Mouse (Mus musculus): ENCODE data around the gene Serpina1e.

Gene Serpina1e

DNA sequence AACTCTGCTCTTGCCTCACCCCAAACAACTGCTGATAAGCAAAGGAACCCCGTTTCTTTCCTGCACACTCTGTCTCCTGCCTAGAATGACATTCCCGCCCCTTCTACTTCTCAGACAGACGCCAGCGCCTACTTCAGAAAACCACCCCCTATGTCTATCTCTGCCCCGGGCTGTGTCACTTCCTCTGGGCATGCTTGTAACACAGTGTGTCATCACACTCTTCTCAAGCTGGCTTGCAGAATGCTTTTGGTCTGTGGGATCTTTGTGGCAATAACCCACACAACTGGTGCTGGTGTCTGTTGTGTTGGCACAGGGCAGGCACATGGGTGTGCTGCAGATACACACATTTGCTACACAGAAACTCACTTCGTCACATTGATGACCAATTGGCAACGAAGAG is 34.2 kb upstream of the Serpina1e start:
- no peaks in the 10 kb centered on the region for H3K36me3 ChIP-seq (ENCODE audit: insufficient read depth, low read length)
- no peaks in the 10 kb centered on the region for H3K9me3 ChIP-seq (ENCODE audit: low read length)
- H3K4me3 ChIP-seq (replicated peaks; ENCODE audit: low read length) = no peak overlapping the region
- TF ChIP-seq POU5F1 (IDR thresholded peaks at IDR 0.05; ENCODE audit: borderline replicate concordance, low read length) (no peak), NANOG (IDR thresholded peaks at IDR 0.05; ENCODE audit: borderline replicate concordance, low read length) (no peak), CTCF (conservative IDR thresholded peaks at IDR 0.05; ENCODE audit: low read length) (no peak)
- peaks cover 5% of the 10 kb centered on the region; the same call in 1 of the 2 replicates for H3K27me3 ChIP-seq (ENCODE audit: insufficient read depth, low read length)
- H3K4me1 ChIP-seq (replicated peaks; ENCODE audit: low read depth, low read length) = no peaks in the 10 kb centered on the region

DNA sequence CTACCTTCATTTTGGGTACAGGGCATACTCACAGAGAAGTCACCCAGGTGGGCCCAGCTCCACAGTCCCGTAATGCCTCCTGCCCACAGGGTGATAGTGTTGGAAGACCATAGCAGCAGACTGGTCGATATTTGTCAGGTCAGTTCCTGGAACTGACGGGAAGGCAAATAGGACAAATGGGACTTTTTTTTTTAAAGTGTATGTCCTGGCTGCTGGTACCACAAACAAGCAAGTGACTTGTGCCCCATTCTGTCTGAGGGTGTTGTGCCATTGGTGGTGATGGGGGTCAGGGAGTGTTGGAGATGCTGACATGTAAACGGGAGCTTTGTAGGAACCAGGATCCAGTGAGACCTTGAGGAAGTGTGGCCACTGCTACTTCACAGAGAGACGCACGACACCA is 31.1 kb upstream of the Serpina1e start, which contains the start of gene Serpina11:
TSS of gene Serpina11 (minus strand) at position 101 of the 400 bp plus-strand sequence.
- no peaks in the 10 kb centered on the region for H3K9me3 ChIP-seq (ENCODE audit: low read length)
- H3K4me1 ChIP-seq (replicated peaks; ENCODE audit: low read depth, low read length) = no peaks in the 10 kb centered on the region
- no peaks in the 10 kb centered on the region for H3K36me3 ChIP-seq (ENCODE audit: insufficient read depth, low read length)
- TF ChIP-seq POU5F1 (IDR thresholded peaks at IDR 0.05; ENCODE audit: borderline replicate concordance, low read length) = no peak
- TF ChIP-seq CTCF (conservative IDR thresholded peaks at IDR 0.05; ENCODE audit: low read length) = no peak
- no peak for TF ChIP-seq NANOG (IDR thresholded peaks at IDR 0.05; ENCODE audit: borderline replicate concordance, low read length)
- H3K4me3 ChIP-seq (replicated peaks; ENCODE audit: low read length) = no peak within 1 kb of the TSS
- peaks cover 11% of the 10 kb centered on the region for H3K27me3 ChIP-seq (ENCODE audit: insufficient read depth, low read length)

DNA sequence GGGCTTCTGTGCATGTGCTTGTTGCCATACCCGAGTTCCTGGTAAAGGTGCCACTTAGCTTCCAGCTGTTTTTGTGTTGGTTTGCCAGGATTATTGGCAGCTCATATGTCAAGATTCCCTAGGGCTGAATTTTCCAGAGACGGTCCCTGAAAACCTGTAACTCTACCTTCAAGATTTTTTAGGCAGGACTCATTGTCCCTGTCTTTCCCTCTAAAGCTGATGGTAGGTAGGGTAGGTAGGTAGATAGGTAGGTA is 30.7 kb upstream of the Serpina1e start:
- Histone ChIP-seq H3K4me1 (replicated peaks; ENCODE audit: low read depth, low read length) (no peaks in the 10 kb centered on the region), H3K4me3 (replicated peaks; ENCODE audit: low read length) (no peak overlapping the region), H3K36me3 (ENCODE audit: insufficient read depth, low read length) (no peaks in the 10 kb centered on the region), H3K27me3 (ENCODE audit: insufficient read depth, low read length) (peaks cover 11% of the 10 kb centered on the region), H3K9me3 (ENCODE audit: low read length) (no peaks in the 10 kb centered on the region)
- TF ChIP-seq NANOG (IDR thresholded peaks at IDR 0.05; ENCODE audit: borderline replicate concordance, low read length) (no peak), CTCF (conservative IDR thresholded peaks at IDR 0.05; ENCODE audit: low read length) (no peak), POU5F1 (IDR thresholded peaks at IDR 0.05; ENCODE audit: borderline replicate concordance, low read length) (no peak)

DNA sequence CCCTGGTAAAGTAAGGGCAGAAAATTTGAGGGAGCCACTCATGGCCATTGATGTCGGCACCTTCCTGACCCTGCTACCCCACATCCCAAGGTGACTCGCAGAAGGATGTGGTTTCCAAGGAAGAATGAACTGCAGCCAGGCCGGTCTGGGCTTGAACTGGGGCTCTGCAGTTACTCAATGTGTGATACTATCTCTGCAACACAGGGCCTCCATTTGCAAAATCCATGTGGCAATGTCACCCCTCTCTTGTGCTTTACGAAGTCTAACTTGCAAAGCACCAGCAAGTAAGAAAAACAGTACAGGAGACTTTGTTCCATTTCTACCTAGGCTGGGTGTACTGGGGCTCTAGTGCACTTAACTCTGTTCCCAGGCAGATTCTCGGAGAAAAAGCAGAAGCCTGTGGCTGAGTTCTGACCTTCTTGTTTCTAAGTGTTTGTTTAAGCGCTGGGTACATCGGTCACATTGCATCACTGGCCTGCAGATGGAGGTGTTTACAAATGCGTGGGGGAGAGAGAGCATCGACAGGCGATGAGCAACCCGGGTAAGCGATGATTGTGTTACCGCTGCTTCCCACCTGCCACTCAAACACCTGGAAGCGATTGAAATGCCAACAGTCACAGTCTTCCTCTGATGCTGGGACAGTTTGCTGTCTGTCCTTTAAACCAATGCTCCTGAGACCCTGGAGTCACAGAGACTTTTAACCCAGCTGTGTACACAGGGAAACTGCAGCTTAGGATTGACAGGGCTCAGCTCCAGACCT is 30.2 kb upstream of the Serpina1e start:
- Histone ChIP-seq H3K4me3 (replicated peaks; ENCODE audit: low read length) (no peak overlapping the region), H3K36me3 (ENCODE audit: insufficient read depth, low read length) (no peaks in the 10 kb centered on the region), H3K4me1 (replicated peaks; ENCODE audit: low read depth, low read length) (no peaks in the 10 kb centered on the region), H3K9me3 (ENCODE audit: low read length) (no peaks in the 10 kb centered on the region), H3K27me3 (ENCODE audit: insufficient read depth, low read length) (peaks cover 11% of the 10 kb centered on the region)
- TF ChIP-seq POU5F1 (IDR thresholded peaks at IDR 0.05; ENCODE audit: borderline replicate concordance, low read length) (no peak), CTCF (conservative IDR thresholded peaks at IDR 0.05; ENCODE audit: low read length) (no peak), NANOG (IDR thresholded peaks at IDR 0.05; ENCODE audit: borderline replicate concordance, low read length) (no peak)

DNA sequence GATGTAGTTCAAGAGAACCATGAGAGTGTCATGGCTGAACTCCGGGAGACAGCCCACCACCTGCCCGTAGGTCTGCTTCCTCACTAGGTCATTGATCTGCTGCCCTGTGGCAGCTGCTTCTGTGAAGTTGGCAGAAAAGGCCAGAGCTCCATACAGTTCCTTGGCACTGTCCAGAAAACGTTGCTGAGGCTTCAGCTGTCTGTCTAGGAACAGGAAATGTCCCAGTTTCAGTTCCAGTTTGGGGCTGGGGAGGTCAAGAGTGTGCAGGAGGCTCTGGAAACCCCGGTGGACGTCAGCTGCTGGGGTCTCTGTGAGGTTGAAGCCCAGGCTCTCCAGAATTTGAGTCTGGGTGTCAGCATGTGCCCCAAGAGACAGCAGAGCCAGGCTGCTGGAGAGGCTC is 27.1 kb upstream of the Serpina1e start:
- Histone ChIP-seq H3K27me3 (ENCODE audit: insufficient read depth, low read length) (peaks cover 6% of the 10 kb centered on the region), H3K9me3 (ENCODE audit: low read length) (no peaks in the 10 kb centered on the region), H3K4me3 (replicated peaks; ENCODE audit: low read length) (no peak overlapping the region), H3K36me3 (ENCODE audit: insufficient read depth, low read length) (no peaks in the 10 kb centered on the region), H3K4me1 (replicated peaks; ENCODE audit: low read depth, low read length) (no peaks in the 10 kb centered on the region)
- TF ChIP-seq POU5F1 (IDR thresholded peaks at IDR 0.05; ENCODE audit: borderline replicate concordance, low read length) (no peak), CTCF (conservative IDR thresholded peaks at IDR 0.05; ENCODE audit: low read length) (no peak), NANOG (IDR thresholded peaks at IDR 0.05; ENCODE audit: borderline replicate concordance, low read length) (no peak)

DNA sequence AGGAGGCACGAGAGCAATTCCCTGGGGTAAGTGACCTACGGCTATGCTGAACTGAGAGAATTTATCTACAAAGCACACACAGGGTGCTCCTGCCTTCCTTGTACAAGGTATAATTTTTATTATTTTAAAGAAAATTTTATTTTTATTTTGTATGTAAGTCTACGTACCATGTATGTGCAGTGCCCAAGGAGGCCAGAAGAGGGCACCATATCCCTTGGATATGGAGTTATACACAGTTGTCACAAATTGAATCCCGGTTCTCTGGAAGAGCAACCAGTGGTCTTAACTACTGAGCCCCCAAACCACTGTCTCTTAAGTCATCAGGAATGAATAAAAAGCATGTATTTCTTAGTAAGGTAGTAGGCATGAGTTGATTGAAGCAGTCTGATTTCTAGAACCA is 26.2 kb upstream of the Serpina1e start:
- no peaks in the 10 kb centered on the region for H3K9me3 ChIP-seq (ENCODE audit: low read length)
- TF ChIP-seq CTCF (conservative IDR thresholded peaks at IDR 0.05; ENCODE audit: low read length) = peak; percentile 78
- TF ChIP-seq POU5F1 (IDR thresholded peaks at IDR 0.05; ENCODE audit: borderline replicate concordance, low read length) = no peak
- no peak for TF ChIP-seq NANOG (IDR thresholded peaks at IDR 0.05; ENCODE audit: borderline replicate concordance, low read length)
- no peaks in the 10 kb centered on the region for H3K36me3 ChIP-seq (ENCODE audit: insufficient read depth, low read length)
- H3K27me3 ChIP-seq (ENCODE audit: insufficient read depth, low read length) = peaks cover 6% of the 10 kb centered on the region
- H3K4me1 ChIP-seq (replicated peaks; ENCODE audit: low read depth, low read length) = no peaks in the 10 kb centered on the region
- no peak overlapping the region for H3K4me3 ChIP-seq (replicated peaks; ENCODE audit: low read length)

DNA sequence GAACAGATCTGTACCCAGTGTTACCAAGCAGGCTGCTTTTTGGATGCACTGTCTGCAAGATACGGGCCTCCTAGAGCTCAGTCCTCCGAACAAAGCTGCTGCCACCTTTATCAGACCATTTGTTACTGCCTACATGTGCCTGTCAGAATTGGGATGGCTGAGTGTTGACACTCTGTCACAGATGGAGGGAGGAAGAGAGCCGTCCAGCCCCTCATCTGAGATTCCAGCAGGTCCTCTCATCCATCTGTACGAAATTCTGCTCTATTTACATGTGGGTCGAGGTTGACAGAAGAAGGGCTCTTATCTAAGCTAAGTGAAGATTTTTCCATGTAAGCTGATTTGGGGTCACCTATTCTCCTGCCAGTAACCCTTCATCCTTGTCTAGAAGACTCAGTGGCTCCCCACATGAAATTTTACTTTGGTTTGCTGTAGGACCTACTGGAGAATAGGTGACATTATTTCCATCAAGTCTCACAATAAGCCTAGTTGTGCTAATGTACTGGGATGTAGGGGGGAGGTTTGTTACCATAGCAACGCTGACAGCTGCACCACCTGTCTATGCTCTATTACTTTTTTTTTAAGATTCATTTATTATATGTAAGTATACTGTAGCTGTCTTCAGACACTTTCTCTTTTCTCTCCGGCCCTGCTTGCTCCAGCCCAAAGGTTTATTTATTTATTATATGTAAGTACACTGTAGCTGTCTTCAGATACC is 23.0 kb upstream of the Serpina1e start:
- no peak for TF ChIP-seq CTCF (conservative IDR thresholded peaks at IDR 0.05; ENCODE audit: low read length)
- TF ChIP-seq POU5F1 (IDR thresholded peaks at IDR 0.05; ENCODE audit: borderline replicate concordance, low read length) = no peak
- TF ChIP-seq NANOG (IDR thresholded peaks at IDR 0.05; ENCODE audit: borderline replicate concordance, low read length) = no peak
- peaks cover 6% of the 10 kb centered on the region for H3K27me3 ChIP-seq (ENCODE audit: insufficient read depth, low read length)
- H3K4me3 ChIP-seq (replicated peaks; ENCODE audit: low read length) = no peak overlapping the region
- no peaks in the 10 kb centered on the region for H3K4me1 ChIP-seq (replicated peaks; ENCODE audit: low read depth, low read length)
- no peaks in the 10 kb centered on the region for H3K36me3 ChIP-seq (ENCODE audit: insufficient read depth, low read length)
- H3K9me3 ChIP-seq (ENCODE audit: low read length) = 0 out of 2 replicates have a peak, but pooled peaks cover 4% of the 10 kb centered on the region

DNA sequence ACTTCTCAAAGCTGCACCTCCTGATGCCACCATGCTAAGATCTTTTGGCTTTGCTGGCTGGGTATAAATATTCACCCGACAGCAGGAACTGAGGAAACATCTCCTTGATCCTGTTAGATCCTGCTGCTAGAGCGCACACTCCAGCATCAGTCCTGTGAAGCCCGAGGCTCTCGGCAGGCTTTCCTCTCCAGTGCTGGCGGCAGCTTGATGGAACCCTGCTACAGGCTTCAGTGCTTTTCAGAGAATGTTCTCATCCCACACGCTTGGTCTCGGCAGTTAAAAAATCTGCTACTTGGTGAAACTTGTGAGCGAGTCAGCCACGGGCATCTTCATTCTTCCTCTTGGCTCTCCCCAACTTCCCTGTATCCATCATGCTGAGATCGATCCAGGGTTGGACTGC is 19.5 kb upstream of the Serpina1e start:
- TF ChIP-seq POU5F1 (IDR thresholded peaks at IDR 0.05; ENCODE audit: borderline replicate concordance, low read length) = no peak
- TF ChIP-seq CTCF (conservative IDR thresholded peaks at IDR 0.05; ENCODE audit: low read length) = no peak
- no peak for TF ChIP-seq NANOG (IDR thresholded peaks at IDR 0.05; ENCODE audit: borderline replicate concordance, low read length)
- H3K36me3 ChIP-seq (ENCODE audit: insufficient read depth, low read length) = no peaks in the 10 kb centered on the region

More for the DNA sequence above, 19.5 kb upstream of the Serpina1e start:
- Histone ChIP-seq H3K27me3 (ENCODE audit: insufficient read depth, low read length) (no peaks in the 10 kb centered on the region), H3K4me1 (replicated peaks; ENCODE audit: low read depth, low read length) (no peaks in the 10 kb centered on the region), H3K9me3 (ENCODE audit: low read length) (peaks cover 28% of the 10 kb centered on the region), H3K4me3 (replicated peaks; ENCODE audit: low read length) (no peak overlapping the region)
